Comparison of ENCODE assay signal across 8 mouse cellular contexts in genomic region chr8:105699488-105700215, GRCm38 (mm10). TPM values are rescaled to one million over a fixed set of nuclear protein-coding genes. Genes with fewer than 3 reads are reported as not detected.
A peak's percentile ranks its signal among the peaks of the same experiment; 100 is the strongest.
DNase-seq lines count a peak whose midpoint lies in the region; ATAC-seq and TF ChIP-seq lines count a peak whose summit lies in the region.

No protein-coding gene starts in this region.

- peak overlapping the region; percentile 6 for H3ac ChIP-seq in myocyte (ENCODE audit: control insufficient read depth, insufficient read length)

- H3K4me3 ChIP-seq in kidney, postnatal 0 days (replicated peaks; ENCODE audit: low read depth, low read length): peak overlapping the region; percentile 51; the same call in 1 of the 2 replicates
- no peak overlapping the region for H3K4me3 ChIP-seq in kidney, adult 2 months (ENCODE audit: insufficient read depth, low read depth, low read length)
- H3K4me3 ChIP-seq in embryonic facial prominence, embryonic 14.5 days (ENCODE audit: low read depth, low read length): peak overlapping the region; percentile 74
- H3K4me3 ChIP-seq in intestine, embryonic 14.5 days (ENCODE audit: low read depth, low read length): peak overlapping the region; percentile 68; the same call in 1 of the 2 replicates
- peak overlapping the region; percentile 91 for H3K4me3 ChIP-seq in myocyte

- peaks cover 12% of the 10 kb centered on the region; the same call in 1 of the 2 replicates for H3K4me1 ChIP-seq in kidney, postnatal 0 days (replicated peaks; ENCODE audit: insufficient read depth, low read length)
- peaks cover 4% of the 10 kb centered on the region for H3K4me1 ChIP-seq in kidney, adult 2 months (ENCODE audit: control insufficient read depth, insufficient read depth, low read length)
- H3K4me1 ChIP-seq in embryonic facial prominence, embryonic 14.5 days (ENCODE audit: control insufficient read depth, insufficient read depth, low read length): peaks cover 6% of the 10 kb centered on the region; the same call in 1 of the 2 replicates
- peaks cover 12% of the 10 kb centered on the region; the same call in 1 of the 2 replicates for H3K4me1 ChIP-seq in intestine, embryonic 14.5 days (replicated peaks; ENCODE audit: control insufficient read depth, insufficient read depth, low read length)

- TF ChIP-seq CTCF in kidney, postnatal 0 days (IDR thresholded peaks at IDR 0.05; ENCODE audit: low read depth): no peak
- TF ChIP-seq CTCF in kidney, adult 2 months (conservative IDR thresholded peaks at IDR 0.05; ENCODE audit: insufficient read depth, insufficient read length, low read depth, low read length): no peak

- TF ChIP-seq POLR2A in kidney, adult 2 months (IDR thresholded peaks at IDR 0.05; ENCODE audit: low read depth, low read length): no peak
- no peak for TF ChIP-seq POLR2A in myocyte (IDR thresholded peaks at IDR 0.05; ENCODE audit: insufficient read length, low read depth)

- no peak for DNase-seq in kidney, postnatal 0 days (ENCODE audit: low spot score)
- no peak for DNase-seq in kidney, adult 2 months
- no peak for DNase-seq in embryonic facial prominence, embryonic 14.5 days (ENCODE audit: low spot score)
- no peak for DNase-seq in intestine, embryonic 14.5 days (ENCODE audit: low spot score)
- no peak for DNase-seq in adrenal gland, postnatal 25 days
- DNase-seq in gastrocnemius, adult 18-20 months (ENCODE audit: low spot score): no peak
- DNase-seq in right cerebral cortex, adult 2 months (ENCODE audit: low spot score in 2 of 2): no peak

- WGBS in kidney, postnatal 0 days: 80% methylated on average over 11 of the region's 11 CpGs
- 87% methylated on average over 11 of the region's 11 CpGs for WGBS in kidney, adult 2 months
- 87% methylated on average over 11 of the region's 11 CpGs for WGBS in embryonic facial prominence, embryonic 14.5 days
- WGBS in intestine, embryonic 14.5 days: 91% methylated on average over 11 of the region's 11 CpGs

- no peaks in the 10 kb centered on the region for H3K9me3 ChIP-seq in kidney, postnatal 0 days (replicated peaks; ENCODE audit: low read length)
- no peaks in the 10 kb centered on the region for H3K9me3 ChIP-seq in embryonic facial prominence, embryonic 14.5 days (ENCODE audit: control insufficient read depth, low read length)
- no peaks in the 10 kb centered on the region for H3K9me3 ChIP-seq in intestine, embryonic 14.5 days (ENCODE audit: control insufficient read depth, low read length)

- H3K9ac ChIP-seq in kidney, postnatal 0 days (ENCODE audit: low read depth, low read length): peak overlapping the region; percentile 50; the same call in 1 of the 2 replicates
- H3K9ac ChIP-seq in embryonic facial prominence, embryonic 14.5 days (ENCODE audit: low read depth, low read length): peak overlapping the region; percentile 67
- peak overlapping the region; percentile 52; the same call in 1 of the 2 replicates for H3K9ac ChIP-seq in intestine, embryonic 14.5 days (ENCODE audit: low read length)

- H3K27me3 ChIP-seq in kidney, postnatal 0 days (ENCODE audit: insufficient read depth, low read length): no peaks in the 10 kb centered on the region
- no peaks in the 10 kb centered on the region for H3K27me3 ChIP-seq in kidney, adult 2 months (replicated peaks; ENCODE audit: control insufficient read depth, insufficient read depth, low read length)
- no peaks in the 10 kb centered on the region for H3K27me3 ChIP-seq in embryonic facial prominence, embryonic 14.5 days (replicated peaks; ENCODE audit: control insufficient read depth, insufficient read depth, low read length)
- H3K27me3 ChIP-seq in intestine, embryonic 14.5 days (replicated peaks; ENCODE audit: control insufficient read depth, insufficient read depth, low read length): 0 out of 2 replicates have a peak, but pooled peaks cover 3% of the 10 kb centered on the region
- no peaks in the 10 kb centered on the region for H3K27me3 ChIP-seq in myocyte (ENCODE audit: control insufficient read depth, insufficient read depth, insufficient read length)

- H3K36me3 ChIP-seq in kidney, postnatal 0 days (ENCODE audit: insufficient read depth, low read length): peaks cover 6% of the 10 kb centered on the region; the same call in 1 of the 2 replicates
- H3K36me3 ChIP-seq in kidney, adult 2 months (ENCODE audit: control insufficient read depth, insufficient read depth, low read length): no peaks in the 10 kb centered on the region; the same call in 1 of the 2 replicates
- peaks cover 41% of the 10 kb centered on the region for H3K36me3 ChIP-seq in embryonic facial prominence, embryonic 14.5 days (ENCODE audit: control insufficient read depth, insufficient read depth, low read length)
- peaks cover 34% of the 10 kb centered on the region for H3K36me3 ChIP-seq in intestine, embryonic 14.5 days (ENCODE audit: control insufficient read depth, insufficient read depth, low read length)
- H3K36me3 ChIP-seq in myocyte (ENCODE audit: control insufficient read depth, insufficient read depth): peaks cover 3% of the 10 kb centered on the region

- no peak for ATAC-seq in kidney, postnatal 0 days (replicated peaks; ENCODE audit: low FRiP score, low read depth)
- no peak for ATAC-seq in embryonic facial prominence, embryonic 14.5 days (ENCODE audit: low read depth)
- no peak for ATAC-seq in intestine, embryonic 14.5 days (replicated peaks; ENCODE audit: low FRiP score, low TSS enrichment, low read depth)

- no peaks in the 10 kb centered on the region for H3K79me2 ChIP-seq in myocyte (ENCODE audit: control insufficient read depth, insufficient read depth)

- H3K27ac ChIP-seq in kidney, postnatal 0 days: no peak overlapping the region
- H3K27ac ChIP-seq in kidney, adult 2 months (ENCODE audit: insufficient read depth, low read depth, low read length): no peak overlapping the region
- H3K27ac ChIP-seq in embryonic facial prominence, embryonic 14.5 days (replicated peaks; ENCODE audit: low read depth, low read length): no peak overlapping the region
- H3K27ac ChIP-seq in intestine, embryonic 14.5 days (ENCODE audit: low read depth): no peak overlapping the region

- peak overlapping the region; percentile 92 for H3K4me2 ChIP-seq in kidney, postnatal 0 days (ENCODE audit: low read length)
- peak overlapping the region; percentile 67 for H3K4me2 ChIP-seq in embryonic facial prominence, embryonic 14.5 days (ENCODE audit: low read depth, low read length)
- peak overlapping the region; percentile 95 for H3K4me2 ChIP-seq in intestine, embryonic 14.5 days (ENCODE audit: low read length)
- H3K4me2 ChIP-seq in myocyte (ENCODE audit: low read depth): peak overlapping the region; percentile 99

TF ChIP-seq in myocyte, 11 proteins besides CTCF, POLR2A, EP300 and RAD21 (continues in another document):
- no peak for TF ChIP-seq TCF3 (IDR thresholded peaks at IDR 0.05; ENCODE audit: insufficient read length, low read depth)
- TF ChIP-seq MYOG (IDR thresholded peaks at IDR 0.05; ENCODE audit: control insufficient read depth in 1 of 3, insufficient read depth in 1 of 3, insufficient read length in 2 of 3, low read depth in 2 of 3): no peak
- no peak for TF ChIP-seq MAX (IDR thresholded peaks at IDR 0.05; ENCODE audit: low read depth)

RNA-seq across cellular contexts. Expression of gene Acd, which starts 1.2 kb away (rescaled TPM):
- 51.2 and 53.4 TPM in 2 replicates for polyA plus RNA-seq in kidney, postnatal 0 days (2015; fragmentation: Nextera tagmentation; extraction: Ambion mirVana)
- polyA plus RNA-seq in kidney, adult 2 months (2012; rRNA removed): 39.9 and 44.4 TPM in 2 replicates
- 56.4 and 58.7 TPM in 2 replicates for polyA plus RNA-seq in embryonic facial prominence, embryonic 14.5 days (2014; fragmentation: Nextera tagmentation; extraction: Ambion mirVana)
- 56.9 and 61.8 TPM in 2 replicates for polyA plus RNA-seq in intestine, embryonic 14.5 days (2014; fragmentation: Nextera tagmentation; extraction: Ambion mirVana)
- 20.4 TPM for polyA plus RNA-seq in myocyte (2012; fragmentation: generic; extraction: Trizol)
- total RNA-seq in adrenal gland, postnatal 25 days (2021): 20.9 and 26.3 TPM in 2 replicates
- total RNA-seq in gastrocnemius, adult 18-20 months (2021): 1 to 10 TPM; 5.0 to 5.4 TPM

RNA-seq across cellular contexts. Expression of gene Pard6a, which starts 1.3 kb away (rescaled TPM):
- 18.7 and 19.6 TPM in 2 replicates for polyA plus RNA-seq in kidney, postnatal 0 days (2015; fragmentation: Nextera tagmentation; extraction: Ambion mirVana)
- polyA plus RNA-seq in kidney, adult 2 months (2012; rRNA removed): 18.7 and 20.8 TPM in 2 replicates
- polyA plus RNA-seq in embryonic facial prominence, embryonic 14.5 days (2014; fragmentation: Nextera tagmentation; extraction: Ambion mirVana): 17.8 and 18.4 TPM in 2 replicates
- polyA plus RNA-seq in intestine, embryonic 14.5 days (2014; fragmentation: Nextera tagmentation; extraction: Ambion mirVana): 16.0 and 17.5 TPM in 2 replicates
- 32.1 TPM for polyA plus RNA-seq in myocyte (2012; fragmentation: generic; extraction: Trizol)
- total RNA-seq in adrenal gland, postnatal 25 days (2021): 10.1 and 10.4 TPM in 2 replicates
- 1 to 10 TPM; 5.5 to 6.2 TPM for total RNA-seq in gastrocnemius, adult 18-20 months (2021)

RNA-seq across cellular contexts. Expression of gene 4933405L10Rik, which starts 7.8 kb away (rescaled TPM):
- 0.11 TPM in 1 of 2 replicates, not detected in the other for polyA plus RNA-seq in kidney, postnatal 0 days (2015; fragmentation: Nextera tagmentation; extraction: Ambion mirVana)
- 0.10 and 0.19 TPM in 2 replicates for polyA plus RNA-seq in kidney, adult 2 months (2012; rRNA removed)
- polyA plus RNA-seq in embryonic facial prominence, embryonic 14.5 days (2014; fragmentation: Nextera tagmentation; extraction: Ambion mirVana): 0.42 TPM in 1 of 2 replicates, not detected in the other
- not detected in 2 replicates for polyA plus RNA-seq in intestine, embryonic 14.5 days (2014; fragmentation: Nextera tagmentation; extraction: Ambion mirVana)
- polyA plus RNA-seq in myocyte (2012; fragmentation: generic; extraction: Trizol): 0.08 TPM
- total RNA-seq in adrenal gland, postnatal 25 days (2021): not detected in 2 replicates
- total RNA-seq in gastrocnemius, adult 18-20 months (2021): not detected

RNA-seq across cellular contexts. Expression of gene Enkd1, which starts 8.4 kb away (rescaled TPM):
- polyA plus RNA-seq in kidney, postnatal 0 days (2015; fragmentation: Nextera tagmentation; extraction: Ambion mirVana): 14.6 and 17.8 TPM in 2 replicates
- 6.8 and 7.6 TPM in 2 replicates for polyA plus RNA-seq in kidney, adult 2 months (2012; rRNA removed)
- 20.7 and 20.8 TPM in 2 replicates for polyA plus RNA-seq in embryonic facial prominence, embryonic 14.5 days (2014; fragmentation: Nextera tagmentation; extraction: Ambion mirVana)
- 22.6 and 23.2 TPM in 2 replicates for polyA plus RNA-seq in intestine, embryonic 14.5 days (2014; fragmentation: Nextera tagmentation; extraction: Ambion mirVana)
- 21.6 TPM for polyA plus RNA-seq in myocyte (2012; fragmentation: generic; extraction: Trizol)
- 4.0 and 7.7 TPM in 2 replicates for total RNA-seq in adrenal gland, postnatal 25 days (2021)
- 1 to 10 TPM in 1 of 2 experiments, under 1 TPM in 1; 0.69 to 1.4 TPM for total RNA-seq in gastrocnemius, adult 18-20 months (2021)

RNA-seq across cellular contexts. Expression of gene Carmil2, which starts 13.6 kb away (rescaled TPM):
- polyA plus RNA-seq in kidney, postnatal 0 days (2015; fragmentation: Nextera tagmentation; extraction: Ambion mirVana): 0.28 and 0.45 TPM in 2 replicates
- polyA plus RNA-seq in kidney, adult 2 months (2012; rRNA removed): 0.88 and 2.7 TPM in 2 replicates
- polyA plus RNA-seq in embryonic facial prominence, embryonic 14.5 days (2014; fragmentation: Nextera tagmentation; extraction: Ambion mirVana): 1.1 and 1.4 TPM in 2 replicates
- polyA plus RNA-seq in intestine, embryonic 14.5 days (2014; fragmentation: Nextera tagmentation; extraction: Ambion mirVana): 1.0 and 1.1 TPM in 2 replicates
- polyA plus RNA-seq in myocyte (2012; fragmentation: generic; extraction: Trizol): 0.23 TPM
- 1.4 and 2.4 TPM in 2 replicates for total RNA-seq in adrenal gland, postnatal 25 days (2021)
- under 1 TPM in 1 of 2 experiments, not detected in 1; 0.05 TPM for total RNA-seq in gastrocnemius, adult 18-20 months (2021)
